Mouse (Mus musculus): ENCODE results near the gene Arvcf. TPM values are rescaled to one million over a fixed set of nuclear protein-coding genes. Genes with fewer than 3 reads are reported as not detected.

Arvcf gene
- 32.5 and 36.9 TPM in 2 replicates for polyA plus RNA-seq (2016; fragmentation: Nextera tagmentation; extraction: Ambion mirVana)

DNA sequence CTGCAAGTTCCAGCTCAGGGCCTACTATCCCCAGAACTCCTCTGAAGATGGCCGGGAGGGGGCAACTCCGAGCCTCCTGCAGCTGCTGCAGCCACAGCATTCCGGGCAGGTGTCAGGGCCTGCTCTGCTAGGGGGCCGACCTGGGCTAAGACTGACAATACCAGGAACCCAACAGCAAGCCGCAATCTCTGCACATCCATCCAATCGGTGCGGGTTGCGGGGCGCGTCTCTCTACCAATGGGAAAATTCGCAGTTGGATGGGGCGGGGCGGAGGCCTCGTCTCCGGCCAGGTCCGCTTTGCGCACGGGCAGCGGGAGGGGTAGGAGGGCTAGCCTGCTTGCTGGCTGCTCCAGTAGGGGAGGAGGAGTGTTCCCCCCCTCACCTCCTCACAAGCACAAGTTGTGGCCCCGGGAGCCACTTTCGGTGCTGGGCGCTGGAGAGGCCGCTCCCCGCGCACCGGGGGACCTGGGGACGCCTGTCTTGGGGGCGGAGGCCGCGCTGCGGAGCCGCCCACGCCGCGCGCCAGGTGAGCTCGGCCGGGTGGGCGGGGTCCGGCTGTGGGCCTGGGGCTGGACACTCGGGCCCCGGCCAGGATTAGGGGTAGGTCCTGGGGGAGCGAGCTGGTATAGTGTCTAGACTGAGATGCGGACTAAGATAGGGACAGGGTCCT, at the start of gene Arvcf, which contains the start of gene Tango2:
Gene Arvcf (plus strand): TSS at position 252 of the 670 bp plus-strand sequence.
Gene Tango2 (minus strand): TSS at position 173 of the 670 bp plus-strand sequence.
- H3K36me3 ChIP-seq = no peaks in the 10 kb centered on the region
- peaks cover 32% of the 10 kb centered on the region for H3K4me1 ChIP-seq (replicated peaks)
- under 1% methylated on average over 43 of the region's 44 CpGs for WGBS
- ATAC-seq (ENCODE audit: insufficient number of reproducible peaks, low FRiP score) = peak; percentile 63
- peak within 1 kb of the TSS; percentile 89 for H3K4me2 ChIP-seq
- peak within 1 kb of the TSS; percentile 67 for H3K4me3 ChIP-seq
- no peaks in the 10 kb centered on the region for H3K9me3 ChIP-seq (replicated peaks)
- H3K27ac ChIP-seq (ENCODE audit: poor library complexity, severe bottlenecking) = no peak within 1 kb of the TSS
- peaks cover 25% of the 10 kb centered on the region for H3K27me3 ChIP-seq (replicated peaks)
- H3K9ac ChIP-seq = peak within 1 kb of the TSS; percentile 74

GRCm38 (mm10) chr16:18308159-18308558, 39.8 kb upstream of the Arvcf start:
- Histone ChIP-seq H3K9me3 (replicated peaks) (no peaks in the 10 kb centered on the region), H3K9ac (no peak overlapping the region), H3K27ac (ENCODE audit: poor library complexity, severe bottlenecking) (no peak overlapping the region), H3K4me1 (replicated peaks) (no peaks in the 10 kb centered on the region), H3K4me3 (no peak overlapping the region), H3K4me2 (no peak overlapping the region), H3K36me3 (peaks cover 54% of the 10 kb centered on the region), H3K27me3 (replicated peaks) (no peaks in the 10 kb centered on the region)
- 81% methylated on average over 1 of the region's 1 CpGs for WGBS
- no peak for ATAC-seq (ENCODE audit: insufficient number of reproducible peaks, low FRiP score)

- no peaks in the 10 kb centered on the region for H3K27me3 ChIP-seq (replicated peaks)
- H3K4me3 ChIP-seq = no peak overlapping the region
- no peak overlapping the region for H3K9ac ChIP-seq
- H3K36me3 ChIP-seq = peaks cover 20% of the 10 kb centered on the region
- H3K4me1 ChIP-seq (replicated peaks) = no peaks in the 10 kb centered on the region
- WGBS = 78% methylated on average over 3 of the region's 3 CpGs
- no peak overlapping the region for H3K4me2 ChIP-seq
- H3K27ac ChIP-seq (ENCODE audit: poor library complexity, severe bottlenecking) = no peak overlapping the region
- no peak for ATAC-seq (ENCODE audit: insufficient number of reproducible peaks, low FRiP score)
- H3K9me3 ChIP-seq (replicated peaks) = no peaks in the 10 kb centered on the region
These were observed 29.0 kb upstream of the Arvcf start for GRCm38 (mm10) chr16:18318992-18319391.

GRCm38 (mm10) chr16:18321443-18321842, 26.5 kb upstream of the Arvcf start:
- Histone ChIP-seq H3K4me2 (no peak overlapping the region), H3K27me3 (replicated peaks) (no peaks in the 10 kb centered on the region), H3K4me3 (no peak overlapping the region), H3K4me1 (replicated peaks) (no peaks in the 10 kb centered on the region), H3K9me3 (replicated peaks) (no peaks in the 10 kb centered on the region), H3K9ac (no peak overlapping the region), H3K27ac (ENCODE audit: poor library complexity, severe bottlenecking) (no peak overlapping the region), H3K36me3 (peaks cover 26% of the 10 kb centered on the region)
- WGBS = 86% methylated on average over 2 of the region's 2 CpGs
- ATAC-seq (ENCODE audit: insufficient number of reproducible peaks, low FRiP score) = no peak

DNA sequence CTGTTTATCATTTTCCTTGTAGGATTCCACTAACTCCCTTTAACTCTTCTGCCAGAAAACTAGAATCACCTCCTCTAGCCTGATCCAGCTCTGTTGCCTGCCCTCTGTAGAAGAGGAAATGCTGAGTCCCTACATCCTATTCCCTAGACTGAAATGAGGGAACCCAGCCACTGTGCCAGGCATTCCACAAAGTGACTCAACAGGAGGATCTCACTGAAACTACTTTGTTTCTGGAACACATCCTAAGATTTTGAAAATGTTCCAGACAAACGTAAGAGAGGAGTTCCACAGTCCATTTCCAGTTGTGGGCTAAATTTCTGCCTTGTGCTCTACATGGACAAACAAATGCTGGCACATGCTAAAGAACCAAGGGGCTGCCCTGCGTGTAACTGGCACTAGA, 24.5 kb upstream of the Arvcf start:
- H3K9me3 ChIP-seq (replicated peaks) = no peaks in the 10 kb centered on the region
- H3K27me3 ChIP-seq (replicated peaks) = no peaks in the 10 kb centered on the region
- no peak overlapping the region for H3K9ac ChIP-seq
- H3K4me2 ChIP-seq = no peak overlapping the region
- no peak for ATAC-seq (ENCODE audit: insufficient number of reproducible peaks, low FRiP score)
- H3K4me1 ChIP-seq (replicated peaks) = peaks cover 5% of the 10 kb centered on the region
- no peak overlapping the region for H3K4me3 ChIP-seq
- H3K27ac ChIP-seq (ENCODE audit: poor library complexity, severe bottlenecking) = no peak overlapping the region
- H3K36me3 ChIP-seq = peaks cover 25% of the 10 kb centered on the region
- 85% methylated on average over 2 of the region's 2 CpGs for WGBS

- no peak overlapping the region for H3K9ac ChIP-seq
- no peak overlapping the region for H3K27ac ChIP-seq (ENCODE audit: poor library complexity, severe bottlenecking)
- ATAC-seq (ENCODE audit: insufficient number of reproducible peaks, low FRiP score) = no peak
- H3K36me3 ChIP-seq = peaks cover 25% of the 10 kb centered on the region
- no peaks in the 10 kb centered on the region for H3K27me3 ChIP-seq (replicated peaks)
- no peaks in the 10 kb centered on the region for H3K9me3 ChIP-seq (replicated peaks)
- peaks cover 11% of the 10 kb centered on the region for H3K4me1 ChIP-seq (replicated peaks)
- WGBS = 89% methylated on average over 6 of the region's 6 CpGs
- no peak overlapping the region for H3K4me2 ChIP-seq
- no peak overlapping the region for H3K4me3 ChIP-seq
These were observed 24.0 kb upstream of the Arvcf start for GRCm38 (mm10) chr16:18324031-18324430.

GRCm38 (mm10) chr16:18325741-18326140, 22.2 kb upstream of the Arvcf start:
- H3K4me1 ChIP-seq (replicated peaks) = peaks cover 22% of the 10 kb centered on the region
- peaks cover 25% of the 10 kb centered on the region for H3K36me3 ChIP-seq
- no peak overlapping the region for H3K27ac ChIP-seq (ENCODE audit: poor library complexity, severe bottlenecking)
- ATAC-seq (ENCODE audit: insufficient number of reproducible peaks, low FRiP score) = no peak
- H3K4me3 ChIP-seq = no peak overlapping the region
- 67% methylated on average over 4 of the region's 4 CpGs for WGBS
- no peak overlapping the region for H3K9ac ChIP-seq
- H3K9me3 ChIP-seq (replicated peaks) = no peaks in the 10 kb centered on the region
- no peaks in the 10 kb centered on the region for H3K27me3 ChIP-seq (replicated peaks)
- no peak overlapping the region for H3K4me2 ChIP-seq

DNA sequence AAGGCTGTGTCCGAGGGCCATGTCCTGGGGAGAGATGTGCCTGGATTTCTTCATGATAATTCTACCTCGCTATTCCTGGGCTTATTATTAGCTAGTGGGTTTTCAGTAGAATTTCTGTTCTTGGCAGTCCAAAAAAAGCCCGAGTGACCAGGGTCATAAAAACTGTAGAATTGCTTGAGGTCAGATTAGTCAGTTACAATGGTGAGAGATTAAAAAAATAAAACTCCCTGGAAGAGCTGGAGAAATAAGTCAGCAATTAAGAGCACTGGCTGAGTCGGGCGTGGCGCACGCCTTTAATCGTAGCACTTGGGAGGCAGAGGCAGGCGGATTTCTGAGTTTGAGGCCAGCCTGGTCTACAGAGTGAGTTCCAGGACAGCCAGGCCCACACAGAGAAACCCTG, 20.0 kb upstream of the Arvcf start:
- no peak for ATAC-seq (ENCODE audit: insufficient number of reproducible peaks, low FRiP score)
- H3K36me3 ChIP-seq = peaks cover 17% of the 10 kb centered on the region; the same call in 1 of the 2 replicates
- no peak overlapping the region for H3K4me3 ChIP-seq
- no peaks in the 10 kb centered on the region for H3K27me3 ChIP-seq (replicated peaks)
- H3K27ac ChIP-seq (ENCODE audit: poor library complexity, severe bottlenecking) = no peak overlapping the region
- H3K4me1 ChIP-seq (replicated peaks) = peaks cover 22% of the 10 kb centered on the region
- no peaks in the 10 kb centered on the region for H3K9me3 ChIP-seq (replicated peaks)
- no peak overlapping the region for H3K4me2 ChIP-seq
- H3K9ac ChIP-seq = no peak overlapping the region
- 94% methylated on average over 9 of the region's 9 CpGs for WGBS

DNA sequence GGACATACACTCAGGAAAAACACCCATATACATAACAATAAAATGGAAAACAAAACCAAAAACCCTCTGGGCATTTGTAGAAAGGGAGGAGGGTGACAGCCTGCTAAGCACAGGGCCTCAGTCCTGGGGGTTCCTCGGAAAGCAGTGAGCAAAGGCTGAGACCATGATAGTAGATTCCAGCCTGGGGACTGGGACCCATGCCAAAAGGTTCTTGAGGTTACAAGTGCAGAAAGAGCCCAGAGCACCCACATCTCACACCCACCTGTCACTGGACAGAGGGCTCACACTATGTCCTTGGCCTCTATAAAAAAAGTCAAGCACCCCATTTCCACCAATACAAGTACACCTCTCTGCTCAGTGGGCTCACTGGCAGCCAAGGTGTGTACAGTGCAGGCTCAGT, 19.5 kb upstream of the Arvcf start:
- 60% methylated on average over 1 of the region's 1 CpGs for WGBS

DNA sequence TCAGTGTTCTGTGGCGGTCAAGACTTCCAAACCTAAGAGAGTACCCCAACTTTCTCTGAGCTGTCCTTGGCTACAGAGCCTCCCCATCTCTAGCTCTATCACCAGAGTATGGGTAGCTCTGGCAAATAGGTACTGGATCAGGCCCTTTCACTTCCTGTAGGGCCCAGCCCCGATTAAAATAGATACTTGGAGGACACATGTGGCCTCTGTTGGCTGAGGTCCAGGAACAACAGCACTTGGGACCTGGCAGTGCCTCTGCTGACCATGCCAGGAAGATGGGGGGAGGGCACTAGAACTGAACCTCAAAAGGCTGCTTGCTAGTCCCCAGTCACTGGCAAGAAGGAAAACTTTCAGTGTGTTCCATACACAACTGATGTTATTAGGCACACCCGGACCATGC, 14.0 kb upstream of the Arvcf start:
- H3K4me3 ChIP-seq = no peak overlapping the region
- no peak overlapping the region for H3K9ac ChIP-seq
- peaks cover 13% of the 10 kb centered on the region for H3K36me3 ChIP-seq
- peaks cover 30% of the 10 kb centered on the region for H3K4me1 ChIP-seq (replicated peaks)
- H3K27ac ChIP-seq (ENCODE audit: poor library complexity, severe bottlenecking) = peak overlapping the region; percentile 37; the same call in 1 of the 2 replicates
- 69% methylated on average over 3 of the region's 3 CpGs for WGBS
- no peaks in the 10 kb centered on the region for H3K9me3 ChIP-seq (replicated peaks)
- no peaks in the 10 kb centered on the region for H3K27me3 ChIP-seq (replicated peaks)
- peak; percentile 9; the same call in 1 of the 2 replicates for ATAC-seq (ENCODE audit: insufficient number of reproducible peaks, low FRiP score)
- H3K4me2 ChIP-seq = no peak overlapping the region

More for the DNA sequence above, 19.5 kb upstream of the Arvcf start:
- H3K9me3 ChIP-seq (replicated peaks) = no peaks in the 10 kb centered on the region
- no peak overlapping the region for H3K4me3 ChIP-seq
- no peak overlapping the region for H3K9ac ChIP-seq
- no peak for ATAC-seq (ENCODE audit: insufficient number of reproducible peaks, low FRiP score)
- H3K27me3 ChIP-seq (replicated peaks) = no peaks in the 10 kb centered on the region
- H3K27ac ChIP-seq (ENCODE audit: poor library complexity, severe bottlenecking) = peak overlapping the region; percentile 17; the same call in 1 of the 2 replicates
- no peak overlapping the region for H3K4me2 ChIP-seq
- peaks cover 15% of the 10 kb centered on the region; the same call in 1 of the 2 replicates for H3K36me3 ChIP-seq
- H3K4me1 ChIP-seq (replicated peaks) = peaks cover 22% of the 10 kb centered on the region

- no peak overlapping the region for H3K9ac ChIP-seq
- ATAC-seq (ENCODE audit: insufficient number of reproducible peaks, low FRiP score) = no peak
- no peak overlapping the region for H3K4me3 ChIP-seq
- H3K9me3 ChIP-seq (replicated peaks) = no peaks in the 10 kb centered on the region
- H3K36me3 ChIP-seq = peaks cover 13% of the 10 kb centered on the region
- H3K27ac ChIP-seq (ENCODE audit: poor library complexity, severe bottlenecking) = no peak overlapping the region
- H3K27me3 ChIP-seq (replicated peaks) = no peaks in the 10 kb centered on the region
- H3K4me1 ChIP-seq (replicated peaks) = peaks cover 25% of the 10 kb centered on the region
- WGBS = 89% methylated on average over 3 of the region's 3 CpGs
- no peak overlapping the region for H3K4me2 ChIP-seq
These were observed 12.0 kb upstream of the Arvcf start for GRCm38 (mm10) chr16:18335981-18336380.

- 76% methylated on average over 4 of the region's 4 CpGs for WGBS
- ATAC-seq (ENCODE audit: insufficient number of reproducible peaks, low FRiP score) = no peak
- H3K9me3 ChIP-seq (replicated peaks) = no peaks in the 10 kb centered on the region
These were observed 10.7 kb upstream of the Arvcf start for GRCm38 (mm10) chr16:18337261-18337660.

More at GRCm38 (mm10) chr16:18337261-18337660, 10.7 kb upstream of the Arvcf start:
- Histone ChIP-seq H3K4me2 (no peak overlapping the region), H3K4me3 (no peak overlapping the region), H3K36me3 (peaks cover 13% of the 10 kb centered on the region), H3K27me3 (replicated peaks) (no peaks in the 10 kb centered on the region), H3K9ac (no peak overlapping the region), H3K4me1 (replicated peaks) (peaks cover 36% of the 10 kb centered on the region), H3K27ac (ENCODE audit: poor library complexity, severe bottlenecking) (no peak overlapping the region)

All from heart, embryonic 12.5 days (tissue).